Comparison of ENCODE assay signal across 14 mouse cellular contexts in genomic region chr10:39029297-39030147, GRCm38 (mm10).
"Had no signal": no experiment of that assay in that cellular context is flagged by ENCODE, and none has a peak within 500 bp of the region (broad histone marks: within the 10 kb centered on the region; RNA-seq: fewer than 3 reads in every experiment).

No protein-coding gene starts in this region.

- H3K4me1 ChIP-seq: neural tube, embryonic 12.5 days; stomach, embryonic 15.5 days had no signal

- H3K27ac ChIP-seq: liver, embryonic 14.5 days; neural tube, embryonic 12.5 days; stomach, embryonic 15.5 days had no signal

- H3K9ac ChIP-seq: liver, embryonic 14.5 days; neural tube, embryonic 12.5 days; stomach, embryonic 15.5 days had no signal

- H3K36me3 ChIP-seq: neural tube, embryonic 12.5 days had no signal

- H3K4me3 ChIP-seq: myocyte; neural tube, embryonic 12.5 days; stomach, embryonic 15.5 days had no signal

- H3K27me3 ChIP-seq: neural tube, embryonic 12.5 days; stomach, embryonic 15.5 days had no signal

- H3K4me2 ChIP-seq: neural tube, embryonic 12.5 days; stomach, embryonic 15.5 days had no signal

- DNase-seq: kidney, adult 8-10 months; kidney, postnatal 25 days; layer of hippocampus, adult 9-11 months; layer of hippocampus, postnatal 36 days; liver; lung, adult 18-20 months; midbrain, embryonic 14.5 days; retina, postnatal 1 day; thymus, adult 2 months; thymus, postnatal 36 days had no signal

- H3K9me3 ChIP-seq: neural tube, embryonic 12.5 days; stomach, embryonic 15.5 days had no signal
